Mouse (Mus musculus) liver, embryonic 14.5 days (tissue): ENCODE results near the gene Fbxo39.

Experiments used
- CTCF ChIP-seq: IDR thresholded peaks from 2 replicates; pipeline ENCODE4 v1.5.1; 2016; ENCODE audit warnings: antibody characterized with exemption, low read depth, control low read depth
- EP300 ChIP-seq: IDR thresholded peaks from 2 replicates; pipeline ENCODE4 v1.6.1; 2016; ENCODE audit warnings: antibody characterized with exemption, low read depth

DNA sequence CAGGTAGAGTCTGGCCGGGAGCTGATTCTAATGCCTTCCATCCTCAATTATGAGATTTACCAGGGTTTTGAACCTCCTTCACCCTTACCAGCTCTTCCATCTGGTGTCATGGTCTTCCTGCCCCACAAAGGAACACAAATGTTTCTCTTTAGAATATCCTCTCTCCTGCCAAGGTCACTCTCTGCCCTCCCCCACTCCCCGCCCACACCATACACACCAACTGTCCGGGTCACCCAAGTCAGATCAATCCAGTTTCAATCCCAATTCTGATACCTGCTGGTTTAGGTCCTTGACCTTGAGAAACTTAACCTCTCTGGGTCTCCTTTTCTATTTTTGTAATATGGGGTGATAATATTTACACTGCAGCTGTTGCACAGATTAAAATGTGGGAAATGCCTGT, 26.7 kb upstream of the Fbxo39 start:
- no peak for TF ChIP-seq EP300
- no peak for TF ChIP-seq CTCF
